Mouse (Mus musculus): Measurements from ENCODE around the gene Ugt2a2.

DNA sequence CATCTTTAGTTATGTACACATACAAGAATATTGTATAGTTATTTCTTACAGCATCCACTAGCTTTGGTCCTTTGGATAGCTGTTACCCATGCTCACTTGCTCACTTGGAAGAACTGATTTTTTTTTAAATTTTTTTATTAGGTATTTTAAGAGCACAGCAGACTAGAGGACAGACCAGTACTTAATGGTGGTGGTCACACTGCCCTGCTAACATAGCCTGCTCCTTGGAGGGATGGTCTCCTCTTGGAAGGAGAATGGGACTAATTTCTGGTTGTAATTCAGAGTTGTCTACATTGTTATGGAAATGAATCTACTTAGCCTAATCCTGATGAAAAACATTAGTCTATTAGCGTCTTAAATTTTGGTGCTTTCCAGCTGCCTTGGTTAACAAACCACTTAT lies 23.2 kb downstream of the Ugt2a2 start:
- TF ChIP-seq USF1 (IDR thresholded peaks at IDR 0.05; ENCODE audit: low read depth): no peak
- TF ChIP-seq CEBPB (IDR thresholded peaks at IDR 0.05; ENCODE audit: low read depth): no peak

Data from C2C12 (cell line).